Mouse (Mus musculus) large intestine, adult 2 months (tissue): ENCODE measurements around the gene Pde4d. TPM values are rescaled to one million over a fixed set of nuclear protein-coding genes. Genes with fewer than 3 reads are reported as not detected.
A peak's percentile ranks its signal among the peaks of the same experiment; 100 is the strongest.
"Not testable (repeated sequence)": the region's sequence is repeated elsewhere in the genome, so short reads cannot be mapped to it uniquely, and the experiment has no call there.

Experiments
- DNase-seq: peaks from one replicate; pipeline ENCODE4 v3.0.0-alpha.2; 2012; ENCODE audit warnings: low read depth, low spot score
- whole genome bisulfite sequencing: fragments of 180-500 bp; shearing (Covaris S2); methylation state at CpG from one replicate; pipeline ENCODE4 v1.1.7; 2018; 5-methylcytosine and 5-hydroxymethylcytosine counted together
- polyA plus RNA-seq: library from polyadenylated mRNA; depleted of rRNA; stranded (reverse); fragments of >200 nt; gene quantifications from 2 replicates; pipeline ENCODE4 v1.2.3, GENCODE M21; 2012

The Pde4d gene
- polyA plus RNA-seq, 1 experiment = 7.7 TPM

DNA sequence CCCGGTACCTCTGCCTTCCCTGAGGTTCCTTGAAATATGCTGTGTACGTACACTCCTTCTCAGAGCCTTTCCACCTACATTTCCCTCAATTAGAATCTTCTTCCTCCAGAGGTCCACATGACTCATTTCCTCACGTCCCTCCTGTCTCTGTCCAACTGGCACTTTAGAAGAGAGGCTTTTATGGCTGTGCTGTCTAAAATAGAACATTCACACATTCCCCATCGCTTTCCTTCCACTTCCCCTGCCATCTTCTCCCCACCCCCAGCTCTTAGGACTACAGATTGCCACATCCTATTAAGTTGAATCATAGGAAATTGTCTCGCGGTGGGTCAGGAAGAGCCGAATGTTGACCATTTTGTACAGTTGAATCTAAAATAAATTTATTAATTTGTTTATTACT is 326.1 kb downstream of the Pde4d start:
- DNase-seq = no peak
- WGBS = 59% methylated on average over 7 of the region's 7 CpGs

DNA sequence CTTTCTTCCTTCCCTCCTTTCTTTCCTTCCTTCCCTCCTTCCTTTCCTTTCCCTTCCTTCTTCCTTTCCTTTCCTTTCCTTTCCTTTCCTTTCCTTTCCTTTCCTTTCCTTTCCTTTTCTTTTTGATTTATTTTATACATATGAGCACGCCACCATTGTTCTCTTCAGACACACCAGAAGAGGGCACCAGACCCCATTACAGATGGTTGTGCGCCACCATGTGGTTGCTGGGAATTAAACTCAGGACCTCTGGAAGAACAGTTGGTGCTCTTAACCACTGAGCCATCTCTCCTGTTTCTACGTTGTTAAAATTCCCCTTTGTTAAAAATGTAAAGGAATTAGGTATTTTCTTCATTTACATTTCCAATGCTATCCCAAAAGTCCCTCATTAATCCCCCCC is 347.9 kb downstream of the Pde4d start:
- WGBS = 89% methylated on average over 3 of the region's 3 CpGs
- not testable (repeated sequence) for DNase-seq

- WGBS = 71% methylated on average over 7 of the region's 7 CpGs
- DNase-seq = no peak
These were observed 359.4 kb downstream of the Pde4d start for GRCm38 (mm10) chr13:108809191-108809590.

GRCm38 (mm10) chr13:108812956-108813355 is 363.2 kb downstream of the Pde4d start:
- WGBS = 55% methylated on average over 3 of the region's 3 CpGs
- DNase-seq = peak; percentile 22

DNA sequence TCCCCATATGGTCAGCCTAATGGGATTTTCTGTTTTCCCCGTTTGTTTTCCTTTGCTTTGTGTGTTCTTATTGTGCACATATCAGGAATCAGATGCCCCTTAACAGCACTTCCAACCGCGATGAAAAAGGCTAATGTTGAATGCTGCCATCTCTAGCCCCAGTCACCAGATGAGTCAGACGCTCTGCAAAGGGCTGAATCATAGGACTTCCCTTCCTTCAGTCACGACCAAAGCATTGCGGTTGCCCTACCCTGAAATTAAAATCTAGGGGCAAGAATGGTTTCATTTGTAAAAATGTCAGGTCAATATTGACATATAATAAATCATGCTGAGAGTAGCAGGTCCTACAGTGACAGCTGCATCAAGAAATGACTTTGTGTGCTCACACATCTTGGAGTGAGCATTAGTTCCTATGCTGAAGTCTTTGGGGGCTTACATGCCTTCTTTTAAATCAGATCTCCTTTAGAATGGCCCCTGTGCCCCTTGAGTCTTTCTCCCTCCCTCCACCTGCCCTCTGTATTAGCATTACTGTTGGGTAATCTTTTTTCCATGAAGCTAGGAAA is 370.2 kb downstream of the Pde4d start:
- DNase-seq = no peak
- WGBS = 27% methylated on average over 6 of the region's 6 CpGs

GRCm38 (mm10) chr13:108820487-108820886 is 370.7 kb downstream of the Pde4d start:
- WGBS = 73% methylated on average over 2 of the region's 2 CpGs
- no peak for DNase-seq

DNA sequence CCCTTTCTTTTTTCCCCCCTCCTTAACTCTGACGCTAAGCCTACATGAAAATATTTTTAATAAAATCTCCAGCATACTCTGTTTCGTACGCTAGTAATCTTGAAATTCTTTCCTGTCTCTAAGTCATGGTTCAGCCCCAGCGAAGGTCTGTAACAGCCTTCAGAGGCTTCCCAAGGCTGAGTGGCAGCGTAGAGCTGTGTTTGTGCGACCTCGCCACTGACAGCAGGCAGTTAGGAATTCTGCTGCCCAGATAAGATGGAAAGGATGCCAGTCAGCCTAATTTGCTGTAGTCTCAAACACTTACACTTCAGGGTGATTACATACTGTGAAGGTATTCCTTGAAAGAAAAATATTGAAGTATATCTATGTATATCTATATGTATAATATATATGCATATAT is 371.5 kb downstream of the Pde4d start:
- 91% methylated on average over 7 of the region's 7 CpGs for WGBS
- DNase-seq = no peak

DNA sequence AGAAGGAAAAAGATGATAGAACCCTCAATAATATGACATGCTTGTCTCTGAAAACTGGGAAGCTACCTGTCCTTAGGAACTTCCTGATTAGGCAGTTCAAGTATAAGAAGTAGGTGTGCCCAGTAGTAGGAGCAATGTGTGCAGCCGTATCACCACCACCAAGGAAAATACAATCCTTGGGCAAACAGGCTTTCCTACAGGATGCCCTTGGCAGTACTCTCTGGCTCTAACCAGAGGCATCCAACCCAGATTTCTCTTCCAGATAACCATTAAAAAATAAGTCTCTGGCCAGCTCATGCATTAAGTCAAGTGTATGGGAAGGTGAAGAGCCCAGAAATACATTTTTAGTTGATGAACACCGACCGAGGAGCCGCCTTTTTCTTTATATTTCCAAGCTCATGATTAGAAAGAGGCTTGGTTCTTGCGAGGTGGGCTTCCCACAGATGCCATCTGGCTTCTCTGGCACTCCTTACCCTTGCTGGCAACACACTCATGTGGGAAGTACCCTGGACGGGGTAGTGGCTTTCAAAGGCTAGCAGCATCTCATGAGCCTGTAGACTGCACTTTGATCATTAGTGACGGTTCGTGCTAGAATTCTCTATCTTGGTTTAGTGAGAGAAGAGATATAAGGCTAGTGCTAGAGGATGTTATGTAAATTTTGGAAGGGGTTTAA is 375.0 kb downstream of the Pde4d start:
- DNase-seq = no peak

GRCm38 (mm10) chr13:108825501-108825900 is 375.8 kb downstream of the Pde4d start:
- WGBS = 93% methylated on average over 6 of the region's 6 CpGs
- DNase-seq = no peak

More for the DNA sequence above, 375.0 kb downstream of the Pde4d start:
- WGBS = 86% methylated on average over 8 of the region's 8 CpGs

DNA sequence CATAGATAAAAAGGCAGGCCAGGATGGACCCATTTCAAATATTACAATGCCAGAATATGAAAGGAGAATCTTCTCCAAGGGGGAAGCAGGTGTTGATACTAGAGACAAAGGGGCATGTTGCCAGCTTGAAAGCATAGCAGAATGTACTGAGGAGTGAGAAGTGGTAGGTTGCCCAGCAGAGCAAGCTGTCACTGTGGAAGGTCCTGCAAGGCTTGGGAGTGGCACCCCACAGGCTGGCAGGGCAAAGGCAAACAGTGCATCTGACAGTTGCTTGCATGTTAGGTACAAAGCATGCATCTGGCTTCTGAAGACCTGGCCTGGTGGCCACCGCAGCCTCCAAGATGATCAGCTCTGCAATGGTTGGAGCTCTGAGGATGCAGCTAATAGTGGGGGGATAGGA is 384.4 kb downstream of the Pde4d start:
- 100% methylated on average over 1 of the region's 1 CpGs for whole genome bisulfite sequencing
- no peak for DNase-seq

DNA sequence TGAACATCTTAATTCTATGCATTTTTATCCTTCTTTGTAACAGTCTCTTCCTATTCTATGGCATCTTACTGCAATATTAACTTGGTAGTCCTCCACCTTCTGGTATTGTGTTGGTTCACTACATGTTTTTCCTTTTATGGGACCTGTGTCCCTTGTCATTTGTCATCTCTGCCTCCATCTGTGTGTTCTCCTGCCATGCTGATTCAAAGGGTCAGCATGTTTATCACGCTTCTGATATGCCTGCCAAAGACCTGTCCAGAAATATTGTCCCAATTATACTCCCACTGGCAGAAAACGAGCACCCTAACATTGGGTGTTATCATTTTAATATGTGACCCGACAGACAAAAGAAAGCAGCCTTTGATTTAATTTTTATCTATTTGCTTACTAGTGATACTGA is 386.6 kb downstream of the Pde4d start:
- WGBS = 69% methylated on average over 3 of the region's 3 CpGs
- DNase-seq = no peak

GRCm38 (mm10) chr13:108839142-108839541 is 389.4 kb downstream of the Pde4d start:
- WGBS = 63% methylated on average over 7 of the region's 7 CpGs
- DNase-seq = no peak

DNA sequence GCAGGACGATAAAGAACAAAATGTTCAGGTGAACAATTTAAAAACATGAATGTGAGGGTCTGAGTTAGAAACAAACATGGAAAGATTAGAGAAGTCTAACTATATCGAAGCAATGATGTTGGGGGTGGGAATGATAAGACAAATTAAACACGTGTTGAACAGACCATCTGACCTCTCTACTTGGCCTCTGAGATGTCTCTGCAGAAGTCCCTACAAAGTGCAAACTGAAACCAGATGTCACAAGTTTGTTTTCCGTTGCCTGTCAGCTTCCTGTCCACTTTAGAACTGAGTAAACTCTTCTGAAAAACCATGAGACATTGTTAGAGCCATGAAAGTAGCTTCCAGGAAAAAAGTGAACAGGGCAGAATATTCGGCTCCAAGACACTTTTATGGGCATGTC is 404.3 kb downstream of the Pde4d start:
- 39% methylated on average over 5 of the region's 5 CpGs for WGBS
- DNase-seq = no peak

DNA sequence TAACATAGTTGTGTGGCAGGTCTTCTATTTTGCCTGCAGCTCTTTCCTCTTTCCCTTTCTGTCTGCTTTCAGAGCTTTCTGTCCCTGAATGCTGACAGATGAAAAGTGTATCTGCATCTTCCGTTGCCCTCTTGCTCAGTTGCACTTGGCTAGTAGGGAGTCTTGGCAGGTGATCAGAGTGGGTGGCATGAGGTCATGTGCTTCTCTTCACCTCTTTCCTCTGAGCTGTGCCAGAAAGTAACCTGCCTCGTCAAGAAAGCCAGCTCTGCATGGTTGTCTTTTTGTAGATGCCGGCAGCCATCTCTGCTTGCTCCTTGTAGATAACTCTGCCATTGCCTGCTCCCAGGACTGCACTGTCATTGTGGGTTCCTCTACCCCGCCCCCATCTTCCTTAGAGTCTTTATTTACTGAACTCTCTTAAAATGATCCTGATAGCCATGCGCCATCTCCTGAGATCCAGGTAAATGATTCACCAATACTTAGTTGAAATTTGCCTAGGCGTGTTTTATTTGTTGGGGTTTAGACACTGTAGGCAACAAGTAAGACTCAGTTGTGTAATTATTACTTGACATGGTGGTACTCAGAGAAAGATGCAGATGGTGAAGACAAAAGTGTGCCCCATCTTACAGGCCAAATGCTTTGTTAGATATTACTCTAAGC is 407.2 kb downstream of the Pde4d start:
- DNase-seq = peak; percentile 6

GRCm38 (mm10) chr13:108859336-108859735 is 409.6 kb downstream of the Pde4d start:
- DNase-seq = no peak
- 31% methylated on average over 3 of the region's 3 CpGs for WGBS

More for the DNA sequence above, 407.2 kb downstream of the Pde4d start:
- 29% methylated on average over 6 of the region's 6 CpGs for WGBS

DNA sequence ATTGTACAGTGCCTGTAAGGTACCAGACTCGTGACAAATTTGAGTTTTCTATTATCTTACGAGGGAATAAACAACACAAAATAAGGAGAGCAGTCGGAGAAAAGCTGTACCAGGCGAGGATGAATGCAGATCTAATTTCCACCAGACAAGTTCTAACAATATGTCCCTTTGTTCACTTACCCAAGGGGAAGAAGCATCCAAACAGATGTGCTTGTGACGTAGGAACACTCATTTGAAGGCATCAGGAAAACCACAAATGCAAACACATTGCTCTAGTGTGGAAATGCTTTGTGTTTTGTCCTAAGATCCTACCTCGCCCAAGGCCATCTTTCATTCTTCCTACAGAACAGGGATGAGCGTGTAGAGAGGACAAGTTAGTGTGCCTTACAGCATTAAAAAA is 411.0 kb downstream of the Pde4d start:
- DNase-seq = no peak
- 89% methylated on average over 7 of the region's 7 CpGs for WGBS

DNA sequence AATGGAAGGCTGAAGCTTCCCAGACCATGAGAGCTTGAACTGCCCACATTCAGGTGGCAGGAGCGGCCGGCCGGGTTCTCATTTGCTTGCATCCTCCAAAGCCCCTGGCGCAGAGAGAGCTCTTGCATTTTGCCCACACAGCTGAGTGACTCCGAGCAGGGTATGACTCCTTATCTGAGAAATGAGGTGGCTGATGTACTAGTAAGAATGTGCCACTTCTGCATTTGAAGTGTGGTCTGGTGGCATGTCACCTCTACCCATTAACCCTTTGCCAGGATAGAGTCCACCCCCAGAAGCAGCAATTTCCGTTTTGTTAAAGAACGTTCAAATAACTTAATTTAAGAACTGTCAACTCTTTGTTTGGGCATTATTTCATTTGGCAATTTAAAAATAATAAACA is 412.0 kb downstream of the Pde4d start:
- DNase-seq = no peak
- WGBS = 88% methylated on average over 7 of the region's 7 CpGs

DNA sequence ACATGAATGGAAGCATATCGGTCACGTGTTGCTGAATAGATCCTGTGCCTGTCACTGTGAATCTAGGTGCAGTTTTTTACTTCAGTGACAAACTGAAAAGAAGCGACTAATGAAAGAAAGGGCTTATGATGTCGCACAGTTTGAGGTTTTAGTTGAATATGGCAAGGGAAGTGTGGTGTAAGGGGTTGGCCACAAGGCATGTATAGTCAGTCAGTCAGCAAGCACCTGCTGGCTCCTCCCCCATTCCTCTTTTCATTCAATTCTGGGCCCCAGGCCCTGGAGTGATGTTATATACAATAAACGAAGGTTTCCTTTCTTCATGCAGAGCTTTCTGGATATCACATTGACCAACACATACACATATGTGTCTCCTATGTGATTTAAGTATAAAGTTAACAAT is 412.4 kb downstream of the Pde4d start:
- WGBS = 78% methylated on average over 5 of the region's 5 CpGs
- DNase-seq = no peak

DNA sequence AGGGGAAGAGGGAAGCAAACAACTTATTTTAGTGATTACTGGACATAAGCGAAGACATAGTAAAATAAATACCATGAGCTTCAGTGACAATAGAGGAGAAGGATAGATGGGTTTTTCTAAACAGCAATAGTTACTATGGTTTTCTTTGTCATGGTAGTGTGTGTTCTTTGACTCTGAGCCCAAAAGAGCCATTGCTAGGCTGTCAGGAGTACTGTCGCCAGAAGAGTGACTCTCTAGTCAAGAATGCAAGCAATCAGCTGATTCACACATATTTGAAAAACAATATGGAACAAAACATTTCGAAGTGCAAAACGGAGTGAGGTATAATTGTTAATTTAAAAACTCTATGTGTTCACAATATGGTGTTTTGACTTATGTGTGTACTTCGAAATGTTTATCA is 450.4 kb downstream of the Pde4d start:
- DNase-seq = no peak
- WGBS = 86% methylated on average over 5 of the region's 5 CpGs

DNA sequence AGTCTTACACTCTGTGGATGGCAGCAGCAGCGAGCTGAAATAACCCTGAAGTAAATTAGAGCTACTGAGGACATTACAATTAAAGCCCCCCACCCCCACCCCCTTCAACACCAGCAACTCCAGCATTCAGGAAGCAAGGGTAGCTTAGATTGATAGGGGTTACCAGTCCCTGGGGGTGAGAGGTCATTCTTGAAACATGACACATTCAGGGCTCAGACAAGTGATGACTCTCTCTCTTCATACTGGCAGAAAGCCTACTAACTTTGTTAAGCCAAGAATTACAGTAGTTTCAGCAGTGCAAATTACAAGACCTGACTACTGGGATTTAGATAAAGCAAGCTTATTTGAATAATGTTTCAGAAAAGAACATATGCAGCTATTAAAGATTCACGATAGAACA is 455.4 kb downstream of the Pde4d start:
- DNase-seq = no peak
- WGBS = 86% methylated on average over 2 of the region's 2 CpGs

DNA sequence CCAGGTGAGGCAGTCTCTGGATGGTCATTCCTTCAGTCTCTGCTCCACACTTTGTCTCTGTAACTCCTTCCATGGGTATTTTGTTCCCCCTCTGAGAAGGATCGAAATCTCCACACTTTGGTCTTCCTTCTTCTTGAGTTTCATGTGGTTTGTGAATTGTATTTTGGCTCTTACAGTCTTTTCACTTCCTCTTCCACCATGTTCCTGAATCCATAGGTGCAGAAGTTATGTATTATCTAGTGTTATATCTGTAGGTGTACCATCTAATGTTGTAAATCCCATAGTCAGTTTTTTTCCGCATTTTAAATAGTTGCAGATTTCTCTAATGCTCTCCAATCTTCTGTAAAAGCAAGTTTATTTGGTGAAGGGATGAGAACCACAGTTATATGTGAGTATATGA is 459.4 kb downstream of the Pde4d start:
- no peak for DNase-seq
- 85% methylated on average over 2 of the region's 2 CpGs for WGBS
